Mouse (Mus musculus) lung, embryonic 15.5 days (tissue): ENCODE results near the gene Npas4. TPM values are rescaled to one million over a fixed set of nuclear protein-coding genes. Genes with fewer than 3 reads are reported as not detected.
"Not testable (repeated sequence)": the region's sequence is repeated elsewhere in the genome, so short reads cannot be mapped to it uniquely, and the experiment has no call there.

Source experiments
- ATAC-seq: fragments of 200-750 bp; cut with Nextera tagmentation; 2 replicates; pipeline ENCODE4 v1.8.0; 2017; ENCODE audit warnings: moderate number of reproducible peaks, borderline replicate concordance; ENCODE audit not compliant: low FRiP score, low TSS enrichment; ENCODE audit errors: extremely low read depth
- H3K27ac ChIP-seq: fragments of 300-500 bp; sonication (generic); 2 replicates; pipeline ENCODE4 v1.5.1; 2015; ENCODE audit warnings: moderate library complexity, mild to moderate bottlenecking, inconsistent platforms
- H3K27me3 ChIP-seq: fragments of 300-500 bp; sonication (generic); 2 replicates; pipeline ENCODE4 v1.6.1; 2015; ENCODE audit warnings: inconsistent platforms
- H3K36me3 ChIP-seq: fragments of 300-500 bp; sonication (generic); 2 replicates; pipeline ENCODE4 v1.6.1; 2015; ENCODE audit warnings: inconsistent platforms
- H3K4me1 ChIP-seq: fragments of 300-500 bp; sonication (generic); 2 replicates; pipeline ENCODE4 v1.6.1; 2015; ENCODE audit warnings: inconsistent platforms
- H3K4me2 ChIP-seq: fragments of 300-500 bp; sonication (generic); 2 replicates; pipeline ENCODE4 v1.6.1; 2015; ENCODE audit warnings: inconsistent platforms, mild to moderate bottlenecking, moderate library complexity
- H3K4me3 ChIP-seq: fragments of 300-500 bp; sonication (generic); 2 replicates; pipeline ENCODE4 v1.5.1; 2015; ENCODE audit warnings: mild to moderate bottlenecking, inconsistent platforms
- H3K9ac ChIP-seq: fragments of 300-500 bp; sonication (generic); 2 replicates; pipeline ENCODE4 v1.6.1; 2015; ENCODE audit warnings: inconsistent platforms
- H3K9me3 ChIP-seq: fragments of 300-500 bp; sonication (generic); 2 replicates; pipeline ENCODE4 v1.6.1; 2016; ENCODE audit warnings: inconsistent platforms
- WGBS: fragments of 180-500 bp; shearing (Covaris S2); methylation state at CpG from one replicate; pipeline ENCODE4 v1.1.7; 2015; 5-methylcytosine and 5-hydroxymethylcytosine counted together
- polyA plus RNA-seq: library from polyadenylated mRNA; unstranded; fragments of >200 nt; fragmentation: Nextera tagmentation; extraction: Ambion mirVana; gene quantifications from 2 replicates; pipeline ENCODE4 v1.2.1, GENCODE M21; 2015

Npas4 gene
- polyA plus RNA-seq, 1 experiment from 2014 or later = 0.06 TPM

- H3K27ac ChIP-seq = peak overlapping the region; percentile 57
- H3K4me1 ChIP-seq = peaks cover 9% of the 10 kb centered on the region
- H3K36me3 ChIP-seq = no peaks in the 10 kb centered on the region
- WGBS = 18% methylated on average over 12 of the region's 12 CpGs
- no peak overlapping the region for H3K9ac ChIP-seq
- H3K4me3 ChIP-seq = no peak overlapping the region
- no peaks in the 10 kb centered on the region for H3K9me3 ChIP-seq
- peak overlapping the region; percentile 33 for H3K4me2 ChIP-seq
- ATAC-seq = no peak
- no peaks in the 10 kb centered on the region for H3K27me3 ChIP-seq
Observed at GRCm38 (mm10) chr19:5016782-5017181, 26.7 kb upstream of the Npas4 start.

GRCm38 (mm10) chr19:5016221-5016742, 26.2 kb upstream of the Npas4 start:
- H3K27me3 ChIP-seq = no peaks in the 10 kb centered on the region
- H3K36me3 ChIP-seq = no peaks in the 10 kb centered on the region
- 19% methylated on average over 10 of the region's 10 CpGs for WGBS
- H3K9me3 ChIP-seq = no peaks in the 10 kb centered on the region
- no peak overlapping the region for H3K9ac ChIP-seq
- ATAC-seq = 0 out of 2 replicates have a peak, but pooled peaks have one; percentile 42
- peaks cover 9% of the 10 kb centered on the region for H3K4me1 ChIP-seq
- peak overlapping the region; percentile 57 for H3K27ac ChIP-seq
- H3K4me2 ChIP-seq = peak overlapping the region; percentile 33
- no peak overlapping the region for H3K4me3 ChIP-seq

GRCm38 (mm10) chr19:5014961-5015398, 24.9 kb upstream of the Npas4 start:
- peaks cover 9% of the 10 kb centered on the region for H3K4me1 ChIP-seq

GRCm38 (mm10) chr19:5013138-5013537, 23.0 kb upstream of the Npas4 start:
- Histone ChIP-seq H3K9me3 (no peaks in the 10 kb centered on the region), H3K4me1 (peaks cover 9% of the 10 kb centered on the region), H3K36me3 (no peaks in the 10 kb centered on the region), H3K27me3 (no peaks in the 10 kb centered on the region), H3K9ac (no peak overlapping the region), H3K27ac (no peak overlapping the region), H3K4me3 (no peak overlapping the region), H3K4me2 (no peak overlapping the region)
- ATAC-seq = no peak
- WGBS = 55% methylated on average over 8 of the region's 8 CpGs

More at GRCm38 (mm10) chr19:5014961-5015398, 24.9 kb upstream of the Npas4 start:
- no peak overlapping the region for H3K4me3 ChIP-seq
- no peaks in the 10 kb centered on the region for H3K27me3 ChIP-seq
- H3K4me2 ChIP-seq = no peak overlapping the region
- no peak overlapping the region for H3K9ac ChIP-seq
- ATAC-seq = no peak
- no peaks in the 10 kb centered on the region for H3K9me3 ChIP-seq
- 13% methylated on average over 8 of the region's 8 CpGs for whole genome bisulfite sequencing
- no peak overlapping the region for H3K27ac ChIP-seq
- H3K36me3 ChIP-seq = no peaks in the 10 kb centered on the region

DNA sequence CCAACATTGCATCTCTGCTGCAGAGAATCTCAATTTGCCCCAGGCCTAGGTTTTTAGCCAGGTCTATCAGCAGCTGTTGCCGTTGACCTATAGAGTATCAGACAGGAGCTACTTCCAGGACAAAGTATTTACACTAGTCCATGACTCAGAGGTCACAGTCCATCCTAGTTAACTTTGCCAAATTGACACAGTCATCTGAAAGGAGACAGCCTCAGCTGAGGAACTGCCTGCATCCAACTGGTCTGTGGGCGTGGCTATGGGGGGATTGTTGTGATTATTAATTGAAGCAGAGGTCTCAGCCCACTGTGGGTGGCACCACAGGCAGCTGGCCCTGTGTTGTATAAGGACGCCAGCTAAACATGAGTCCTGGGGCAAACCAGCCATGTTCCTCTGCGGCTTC, 14.8 kb upstream of the Npas4 start:
- WGBS = 54% methylated on average over 4 of the region's 4 CpGs
- ATAC-seq = no peak
- H3K4me2 ChIP-seq = no peak overlapping the region
- H3K36me3 ChIP-seq = no peaks in the 10 kb centered on the region
- no peak overlapping the region for H3K4me3 ChIP-seq
- H3K9me3 ChIP-seq = no peaks in the 10 kb centered on the region
- H3K27me3 ChIP-seq = 0 out of 2 replicates have a peak, but pooled peaks cover 5% of the 10 kb centered on the region
- H3K4me1 ChIP-seq = 0 out of 2 replicates have a peak, but pooled peaks cover 8% of the 10 kb centered on the region
- H3K27ac ChIP-seq = no peak overlapping the region
- H3K9ac ChIP-seq = no peak overlapping the region

DNA sequence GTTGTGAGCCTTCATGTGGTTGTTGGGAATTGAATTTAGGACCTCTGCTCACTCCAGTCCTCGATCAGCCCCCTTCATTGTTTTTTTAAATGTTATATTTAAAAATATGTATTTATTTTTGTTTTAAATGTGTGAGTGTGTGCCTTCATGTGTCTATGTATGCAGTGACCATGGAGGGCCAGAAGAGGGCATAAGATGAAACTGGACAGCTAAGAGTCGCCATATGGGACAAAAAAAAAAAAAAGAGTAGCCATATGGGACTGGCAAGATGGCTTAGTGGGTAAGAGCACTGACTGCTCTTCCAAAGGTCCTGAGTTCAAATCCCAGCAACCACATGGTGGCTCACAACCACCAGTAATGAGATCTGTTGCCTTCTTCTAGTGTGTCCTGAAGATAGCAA, 13.5 kb upstream of the Npas4 start:
- H3K27ac ChIP-seq, ATAC-seq, H3K9me3 ChIP-seq, H3K9ac ChIP-seq, H3K27me3 ChIP-seq, H3K4me3 ChIP-seq, H3K36me3 ChIP-seq, H3K4me1 ChIP-seq, H3K4me2 ChIP-seq: not testable (repeated sequence)
- WGBS = 35% methylated on average over 2 of the region's 2 CpGs

- under 1% methylated on average over 39 of the region's 39 CpGs for WGBS
- Histone ChIP-seq H3K27me3 (0 out of 2 replicates have a peak, but pooled peaks cover 5% of the 10 kb centered on the region), H3K36me3 (no peaks in the 10 kb centered on the region), H3K9ac (no peak overlapping the region), H3K4me2 (peak overlapping the region; percentile 51), H3K4me3 (peak overlapping the region; percentile 17), H3K4me1 (0 out of 2 replicates have a peak, but pooled peaks cover 8% of the 10 kb centered on the region), H3K9me3 (no peaks in the 10 kb centered on the region), H3K27ac (no peak overlapping the region)
- peak; percentile 94 for ATAC-seq
Observed at GRCm38 (mm10) chr19:5001666-5002406, 11.7 kb upstream of the Npas4 start.

DNA sequence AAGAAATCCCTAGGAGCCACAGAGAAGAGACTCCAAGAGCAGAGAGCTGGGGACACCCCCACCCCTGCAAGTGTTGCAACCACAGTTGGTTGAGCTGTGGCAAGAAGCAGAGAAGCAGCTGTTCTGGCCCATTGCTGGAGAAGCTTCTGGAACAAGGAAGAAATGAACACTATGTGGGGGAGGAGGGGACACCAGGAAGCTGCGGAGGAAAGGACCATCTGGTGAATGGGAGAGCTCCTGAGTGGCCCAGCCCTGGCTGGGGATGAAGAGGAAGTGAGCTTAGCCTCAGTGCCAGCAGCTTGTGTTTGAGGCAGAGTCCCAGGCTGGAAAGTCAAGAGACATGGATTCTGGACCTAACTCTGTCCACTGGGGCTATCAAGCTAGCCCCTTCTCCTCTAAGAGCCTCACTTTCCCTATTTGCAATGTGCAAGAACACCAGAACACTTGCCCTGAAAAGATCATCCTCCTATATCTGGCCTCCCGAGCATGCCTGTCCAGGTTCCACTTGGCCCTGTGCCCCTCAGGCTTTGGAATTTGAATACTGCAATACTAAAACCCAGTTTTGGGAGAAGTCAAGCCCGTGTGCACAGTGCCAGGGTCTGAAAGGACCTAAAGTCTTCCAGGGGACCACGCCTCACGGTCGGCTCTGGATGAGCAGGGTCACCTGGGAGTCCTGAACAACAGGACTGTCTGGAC, 9.5 kb upstream of the Npas4 start:
- Histone ChIP-seq H3K27me3 (0 out of 2 replicates have a peak, but pooled peaks cover 5% of the 10 kb centered on the region), H3K4me1 (0 out of 2 replicates have a peak, but pooled peaks cover 8% of the 10 kb centered on the region), H3K9me3 (no peaks in the 10 kb centered on the region), H3K36me3 (no peaks in the 10 kb centered on the region), H3K9ac (no peak overlapping the region), H3K4me3 (no peak overlapping the region), H3K4me2 (no peak overlapping the region), H3K27ac (no peak overlapping the region)
- 68% methylated on average over 6 of the region's 6 CpGs for WGBS
- no peak for ATAC-seq

GRCm38 (mm10) chr19:4994043-4994442, 3.9 kb upstream of the Npas4 start:
- Histone ChIP-seq H3K27me3 (peaks cover 36% of the 10 kb centered on the region), H3K9ac (no peak overlapping the region), H3K36me3 (no peaks in the 10 kb centered on the region), H3K4me3 (no peak overlapping the region), H3K4me1 (no peaks in the 10 kb centered on the region), H3K27ac (no peak overlapping the region), H3K4me2 (no peak overlapping the region), H3K9me3 (no peaks in the 10 kb centered on the region)
- WGBS = 51% methylated on average over 5 of the region's 5 CpGs
- no peak for ATAC-seq

DNA sequence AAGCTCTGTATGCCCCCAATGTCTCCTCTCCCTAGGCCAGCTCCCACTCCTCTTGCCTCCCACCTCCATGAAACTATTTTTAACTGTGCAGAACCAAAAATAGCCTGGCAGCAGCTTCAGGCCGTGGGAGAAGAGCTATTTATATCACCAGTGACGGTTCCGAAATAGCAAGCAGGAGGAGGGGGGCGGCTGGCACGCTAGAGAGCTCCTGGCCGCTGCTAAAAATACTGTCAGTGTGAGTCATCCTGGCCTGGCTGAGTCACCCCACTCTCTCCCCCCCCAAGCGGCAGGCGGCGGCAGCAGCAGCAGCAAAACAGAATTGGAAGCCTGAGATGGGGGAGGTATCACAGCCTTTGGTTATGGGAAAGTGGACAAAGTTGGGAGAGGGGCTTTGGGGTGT, 2.8 kb upstream of the Npas4 start:
- no peak overlapping the region for H3K27ac ChIP-seq
- H3K9me3 ChIP-seq = no peaks in the 10 kb centered on the region
- H3K4me3 ChIP-seq = no peak overlapping the region
- ATAC-seq = no peak; the same call in 1 of the 2 replicates
- H3K9ac ChIP-seq = no peak overlapping the region
- no peaks in the 10 kb centered on the region for H3K36me3 ChIP-seq
- no peaks in the 10 kb centered on the region for H3K4me1 ChIP-seq
- peaks cover 36% of the 10 kb centered on the region for H3K27me3 ChIP-seq
- H3K4me2 ChIP-seq = no peak overlapping the region
- 2% methylated on average over 9 of the region's 9 CpGs for WGBS

GRCm38 (mm10) chr19:4992371-4992770, 2.3 kb upstream of the Npas4 start:
- no peak overlapping the region for H3K4me2 ChIP-seq
- H3K36me3 ChIP-seq = no peaks in the 10 kb centered on the region
- 22% methylated on average over 8 of the region's 8 CpGs for WGBS
- no peaks in the 10 kb centered on the region for H3K4me1 ChIP-seq
- no peak overlapping the region for H3K9ac ChIP-seq
- H3K27me3 ChIP-seq = peaks cover 36% of the 10 kb centered on the region
- H3K9me3 ChIP-seq = no peaks in the 10 kb centered on the region
- no peak overlapping the region for H3K4me3 ChIP-seq
- no peak for ATAC-seq
- H3K27ac ChIP-seq = no peak overlapping the region

- no peak for ATAC-seq
- no peaks in the 10 kb centered on the region for H3K4me1 ChIP-seq
- H3K9ac ChIP-seq = no peak overlapping the region
- no peak overlapping the region for H3K4me2 ChIP-seq
- no peaks in the 10 kb centered on the region for H3K9me3 ChIP-seq
- H3K4me3 ChIP-seq = no peak overlapping the region
- no peak overlapping the region for H3K27ac ChIP-seq
- H3K36me3 ChIP-seq = no peaks in the 10 kb centered on the region
- 5% methylated on average over 22 of the region's 22 CpGs for WGBS
- peaks cover 40% of the 10 kb centered on the region for H3K27me3 ChIP-seq
Observed at GRCm38 (mm10) chr19:4990716-4991115, 600 bp upstream of the Npas4 start.
